Mouse (Mus musculus) forebrain, embryonic 10.5 days (tissue): Measurements from ENCODE around the gene Cstf3. TPM values are rescaled to one million over a fixed set of nuclear protein-coding genes. Genes with fewer than 3 reads are reported as not detected.

ENCODE experiments used
- DNase-seq: peaks from one replicate; pipeline ENCODE4 v3.0.0-alpha.2; 2017; ENCODE audit warnings: low spot score; ENCODE audit errors: extremely low spot score
- H3K27ac ChIP-seq: fragments of 300-500 bp; sonication (generic); 2 replicates; pipeline ENCODE4 v1.5.1; 2016; ENCODE audit warnings: mild to moderate bottlenecking
- H3K27me3 ChIP-seq: fragments of 300-500 bp; sonication (generic); 2 replicates; pipeline ENCODE4 v1.6.1; 2016; ENCODE audit warnings: mild to moderate bottlenecking; ENCODE audit not compliant: poor library complexity, severe bottlenecking
- H3K36me3 ChIP-seq: fragments of 300-500 bp; sonication (generic); replicated peaks from 2 replicates; pipeline ENCODE4 v1.6.1; 2016; ENCODE audit warnings: mild to moderate bottlenecking, moderate library complexity
- H3K4me1 ChIP-seq: fragments of 300-500 bp; sonication (generic); 2 replicates; pipeline ENCODE4 v1.6.1; 2016
- H3K4me3 ChIP-seq: fragments of 300-500 bp; sonication (generic); 2 replicates; pipeline ENCODE4 v1.5.1; 2016; ENCODE audit warnings: mild to moderate bottlenecking, moderate library complexity
- H3K9me3 ChIP-seq: fragments of 300-500 bp; sonication (generic); 2 replicates; pipeline ENCODE4 v1.6.1; 2016; ENCODE audit warnings: mild to moderate bottlenecking, moderate library complexity
- WGBS: fragments of 180-500 bp; shearing (Covaris S2); methylation state at CpG from one replicate; pipeline ENCODE4 v1.1.7; 2016; 5-methylcytosine and 5-hydroxymethylcytosine counted together
- polyA plus RNA-seq: library from polyadenylated mRNA; unstranded; fragments of >200 nt; fragmentation: Nextera tagmentation; extraction: Ambion mirVana; gene quantifications from 2 replicates; pipeline ENCODE4 v1.2.1, GENCODE M21; 2016

Gene Cstf3
- polyA plus RNA-seq, 1 experiment from 2014 or later, result 104 TPM

GRCm38 (mm10) chr2:104615985-104616711, 25.8 kb downstream of the Cstf3 start:
- DNase-seq, result no peak
- 92% methylated on average over 4 of the region's 4 CpGs for WGBS
- H3K4me1 ChIP-seq, result no peaks in the 10 kb centered on the region
- no peaks in the 10 kb centered on the region for H3K27me3 ChIP-seq
- H3K36me3 ChIP-seq, result peaks cover 54% of the 10 kb centered on the region
- H3K4me3 ChIP-seq, result no peak overlapping the region
- no peaks in the 10 kb centered on the region for H3K9me3 ChIP-seq
- no peak overlapping the region for H3K27ac ChIP-seq

GRCm38 (mm10) chr2:104658659-104659058, 68.3 kb downstream of the Cstf3 start:
- no peaks in the 10 kb centered on the region for H3K4me1 ChIP-seq
- no peak for DNase-seq
- no peak overlapping the region for H3K4me3 ChIP-seq
- WGBS, result 96% methylated on average over 1 of the region's 1 CpGs
- no peaks in the 10 kb centered on the region for H3K27me3 ChIP-seq
- H3K36me3 ChIP-seq, result peaks cover 96% of the 10 kb centered on the region
- no peak overlapping the region for H3K27ac ChIP-seq
- no peaks in the 10 kb centered on the region for H3K9me3 ChIP-seq

GRCm38 (mm10) chr2:104663372-104664100, 73.2 kb downstream of the Cstf3 start:
- no peaks in the 10 kb centered on the region for H3K9me3 ChIP-seq
- H3K4me1 ChIP-seq, result no peaks in the 10 kb centered on the region
- peaks cover 91% of the 10 kb centered on the region for H3K36me3 ChIP-seq
- DNase-seq, result no peak
- no peak overlapping the region for H3K4me3 ChIP-seq
- H3K27me3 ChIP-seq, result no peaks in the 10 kb centered on the region
- H3K27ac ChIP-seq, result no peak overlapping the region
- 95% methylated on average over 8 of the region's 8 CpGs for WGBS

GRCm38 (mm10) chr2:104669122-104669804, 78.9 kb downstream of the Cstf3 start:
- WGBS, result 85% methylated on average over 6 of the region's 6 CpGs
- Histone ChIP-seq H3K27ac (no peak overlapping the region), H3K4me1 (no peaks in the 10 kb centered on the region), H3K9me3 (no peaks in the 10 kb centered on the region), H3K27me3 (no peaks in the 10 kb centered on the region), H3K36me3 (peaks cover 34% of the 10 kb centered on the region), H3K4me3 (no peak overlapping the region)
- DNase-seq, result no peak

- no peaks in the 10 kb centered on the region for H3K4me1 ChIP-seq
- no peaks in the 10 kb centered on the region for H3K27me3 ChIP-seq
- H3K36me3 ChIP-seq, result peaks cover 13% of the 10 kb centered on the region
- no peaks in the 10 kb centered on the region for H3K9me3 ChIP-seq
- no peak overlapping the region for H3K4me3 ChIP-seq
- no peak overlapping the region for H3K27ac ChIP-seq
- no peak for DNase-seq
Measured at GRCm38 (mm10) chr2:104671724-104672123, 81.4 kb downstream of the Cstf3 start.

GRCm38 (mm10) chr2:104677326-104677725, 87.0 kb downstream of the Cstf3 start:
- WGBS, result 88% methylated on average over 3 of the region's 3 CpGs
- H3K36me3 ChIP-seq, result peaks cover 18% of the 10 kb centered on the region

GRCm38 (mm10) chr2:104684771-104685170, 94.4 kb downstream of the Cstf3 start:
- no peak for DNase-seq
- WGBS, result 93% methylated on average over 4 of the region's 4 CpGs
- H3K36me3 ChIP-seq, result peaks cover 36% of the 10 kb centered on the region
- H3K27ac ChIP-seq, result no peak overlapping the region
- H3K4me3 ChIP-seq, result no peak overlapping the region
- no peaks in the 10 kb centered on the region for H3K9me3 ChIP-seq
- H3K4me1 ChIP-seq, result peaks cover 11% of the 10 kb centered on the region
- H3K27me3 ChIP-seq, result no peaks in the 10 kb centered on the region

More at GRCm38 (mm10) chr2:104677326-104677725, 87.0 kb downstream of the Cstf3 start:
- Histone ChIP-seq H3K27me3 (no peaks in the 10 kb centered on the region), H3K4me3 (no peak overlapping the region), H3K9me3 (no peaks in the 10 kb centered on the region), H3K4me1 (no peaks in the 10 kb centered on the region), H3K27ac (no peak overlapping the region)
- no peak for DNase-seq

GRCm38 (mm10) chr2:104685418-104685817, 95.1 kb downstream of the Cstf3 start:
- Histone ChIP-seq H3K4me1 (peaks cover 17% of the 10 kb centered on the region), H3K27ac (no peak overlapping the region), H3K36me3 (peaks cover 36% of the 10 kb centered on the region), H3K4me3 (no peak overlapping the region), H3K27me3 (no peaks in the 10 kb centered on the region), H3K9me3 (no peaks in the 10 kb centered on the region)
- peak; percentile 84 for DNase-seq
- WGBS, result 17% methylated on average over 13 of the region's 13 CpGs

- Histone ChIP-seq H3K27ac (no peak overlapping the region), H3K4me3 (no peak overlapping the region), H3K4me1 (peaks cover 21% of the 10 kb centered on the region), H3K9me3 (no peaks in the 10 kb centered on the region), H3K36me3 (peaks cover 21% of the 10 kb centered on the region), H3K27me3 (no peaks in the 10 kb centered on the region)
- DNase-seq, result no peak
- 74% methylated on average over 3 of the region's 3 CpGs for WGBS
Measured at GRCm38 (mm10) chr2:104687261-104687660, 96.9 kb downstream of the Cstf3 start.

GRCm38 (mm10) chr2:104688321-104688720, 98.0 kb downstream of the Cstf3 start:
- no peak overlapping the region for H3K4me3 ChIP-seq
- H3K27me3 ChIP-seq, result no peaks in the 10 kb centered on the region
- DNase-seq, result no peak
- WGBS, result 83% methylated on average over 3 of the region's 3 CpGs
- peaks cover 14% of the 10 kb centered on the region for H3K36me3 ChIP-seq
- peaks cover 21% of the 10 kb centered on the region for H3K4me1 ChIP-seq
- H3K27ac ChIP-seq, result no peak overlapping the region
- no peaks in the 10 kb centered on the region for H3K9me3 ChIP-seq

- H3K4me3 ChIP-seq, result no peak overlapping the region
- H3K27ac ChIP-seq, result no peak overlapping the region
- no peaks in the 10 kb centered on the region for H3K9me3 ChIP-seq
- H3K4me1 ChIP-seq, result peaks cover 21% of the 10 kb centered on the region
- 84% methylated on average over 8 of the region's 8 CpGs for WGBS
- no peak for DNase-seq
- H3K27me3 ChIP-seq, result no peaks in the 10 kb centered on the region
- H3K36me3 ChIP-seq, result peaks cover 10% of the 10 kb centered on the region
Measured at GRCm38 (mm10) chr2:104688724-104689123, 98.4 kb downstream of the Cstf3 start.

- 82% methylated on average over 4 of the region's 4 CpGs for WGBS
- H3K4me3 ChIP-seq, result no peak overlapping the region
- DNase-seq, result no peak
- no peak overlapping the region for H3K27ac ChIP-seq
- H3K36me3 ChIP-seq, result no peaks in the 10 kb centered on the region
- H3K4me1 ChIP-seq, result peaks cover 18% of the 10 kb centered on the region
- no peaks in the 10 kb centered on the region for H3K27me3 ChIP-seq
- H3K9me3 ChIP-seq, result no peaks in the 10 kb centered on the region
Measured at GRCm38 (mm10) chr2:104690720-104691119, 100.4 kb downstream of the Cstf3 start.

GRCm38 (mm10) chr2:104692551-104692950, 102.2 kb downstream of the Cstf3 start:
- WGBS, result 84% methylated on average over 2 of the region's 2 CpGs
- peaks cover 4% of the 10 kb centered on the region for H3K36me3 ChIP-seq
- no peak overlapping the region for H3K4me3 ChIP-seq
- H3K27me3 ChIP-seq, result no peaks in the 10 kb centered on the region
- H3K4me1 ChIP-seq, result peaks cover 18% of the 10 kb centered on the region
- no peak for DNase-seq
- H3K9me3 ChIP-seq, result no peaks in the 10 kb centered on the region
- H3K27ac ChIP-seq, result no peak overlapping the region
